Mouse (Mus musculus) testis, adult 2 months (tissue): ENCODE measurements at regions not wholly inside any gene's neighbourhood (a gene's known extent, or its start where the extent isn't known, plus 50 kb on each side); places are given as distances from the start of the nearest gene placed in this dataset.

Experiments
- CTCF ChIP-seq: fragments of 200-500 bp; IDR thresholded peaks from 2 replicates; pipeline ENCODE4 v1.5.1; 2012; ENCODE audit warnings: low read depth, mild to moderate bottlenecking, inconsistent platforms, low read length, moderate library complexity; ENCODE audit not compliant: control insufficient read depth, insufficient read depth, insufficient replicate concordance
- POLR2A ChIP-seq: fragments of 200-500 bp; IDR thresholded peaks from 2 replicates; pipeline ENCODE4 v1.6.1; 2012; ENCODE audit warnings: low read depth, mild to moderate bottlenecking, inconsistent platforms, low read length, moderate library complexity; ENCODE audit not compliant: control insufficient read depth

DNA sequence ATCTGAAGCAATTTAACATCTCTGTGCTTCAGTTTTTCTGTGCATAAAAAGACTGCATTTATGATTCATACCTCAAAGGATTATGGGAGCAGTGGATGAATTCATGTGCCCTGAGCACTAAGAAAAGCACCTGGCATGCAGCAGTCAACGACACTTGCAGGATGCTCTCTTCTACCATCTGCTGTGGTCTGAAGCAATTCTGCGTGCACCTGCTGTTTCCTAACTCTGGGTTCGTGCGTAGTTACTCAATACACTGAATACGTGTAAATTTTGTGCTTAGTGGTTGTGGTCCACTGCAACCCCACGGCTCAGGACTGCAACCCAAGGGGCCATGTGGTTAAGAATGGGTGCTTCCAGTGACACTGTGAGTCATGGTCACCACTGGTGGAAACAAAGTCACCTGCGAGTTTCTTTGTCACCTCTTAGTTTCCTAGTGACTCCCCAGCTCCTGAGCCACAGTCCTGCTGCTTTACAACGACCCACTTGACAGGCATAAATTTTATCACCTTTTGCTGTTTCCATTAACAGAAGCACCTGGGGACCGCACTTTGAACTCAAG is 98.7 kb upstream of the Arhgap21 start:
- TF ChIP-seq POLR2A (no peak), CTCF (no peak)
